Mouse (Mus musculus) midbrain, postnatal 0 days (tissue): ENCODE data around the gene Gramd1b. TPM values are rescaled to one million over a fixed set of nuclear protein-coding genes. Genes with fewer than 3 reads are reported as not detected.

Experiments used
- ATAC-seq: fragments of 200-750 bp; cut with Nextera tagmentation; 2 replicates; pipeline ENCODE4 v1.8.0; 2017; ENCODE audit warnings: moderate number of reproducible peaks, mild to moderate bottlenecking, moderate TSS enrichment, moderate library complexity; ENCODE audit not compliant: low FRiP score
- DNase-seq: peaks from one replicate; pipeline ENCODE4 v3.0.0-alpha.2; 2015; ENCODE audit warnings: low spot score
- H3K27ac ChIP-seq: fragments of 300-500 bp; sonication (generic); 2 replicates; pipeline ENCODE4 v1.5.1; 2014; ENCODE audit warnings: low read depth, mild to moderate bottlenecking, low read length, mixed read lengths
- H3K27me3 ChIP-seq: fragments of 300-500 bp; sonication (generic); 2 replicates; pipeline ENCODE4 v1.6.1; 2014; ENCODE audit warnings: low read length, control low read depth, mixed read lengths; ENCODE audit not compliant: insufficient read depth
- H3K36me3 ChIP-seq: fragments of 300-500 bp; sonication (generic); 2 replicates; pipeline ENCODE4 v1.6.1; 2014; ENCODE audit warnings: low read length, control low read depth, mixed read lengths; ENCODE audit not compliant: insufficient read depth
- H3K4me1 ChIP-seq: fragments of 300-500 bp; sonication (generic); 2 replicates; pipeline ENCODE4 v1.6.1; 2014; ENCODE audit warnings: mild to moderate bottlenecking, control low read depth, antibody characterized with exemption, low read length, mixed read lengths; ENCODE audit not compliant: insufficient read depth
- H3K4me2 ChIP-seq: fragments of 300-500 bp; sonication (generic); 2 replicates; pipeline ENCODE4 v1.6.1; 2014; ENCODE audit warnings: low read depth, mild to moderate bottlenecking, low read length, mixed read lengths; ENCODE audit not compliant: poor library complexity, severe bottlenecking
- H3K4me3 ChIP-seq: fragments of 300-500 bp; sonication (generic); 2 replicates; pipeline ENCODE4 v1.5.1; 2014; ENCODE audit warnings: low read depth, mild to moderate bottlenecking, low read length, moderate library complexity
- H3K9ac ChIP-seq: fragments of 300-500 bp; sonication (generic); replicated peaks from 2 replicates; pipeline ENCODE4 v1.6.1; 2014; ENCODE audit warnings: mild to moderate bottlenecking, low read length, moderate library complexity, mixed read lengths; ENCODE audit not compliant: poor library complexity, severe bottlenecking
- H3K9me3 ChIP-seq: fragments of 300-500 bp; sonication (generic); 2 replicates; pipeline ENCODE4 v1.6.1; 2016; ENCODE audit warnings: low read length, control low read depth
- CTCF ChIP-seq: IDR thresholded peaks from 2 replicates; pipeline ENCODE4 v1.5.1; 2016; ENCODE audit warnings: antibody characterized with exemption, mild to moderate bottlenecking
- WGBS: fragments of 180-500 bp; shearing (Covaris S2); extraction: QIAGEN DNeasy Blood & Tissue Kit; methylation state at CpG from one replicate; pipeline ENCODE4 v1.1.7; 2014; 5-methylcytosine and 5-hydroxymethylcytosine counted together
- polyA plus RNA-seq: library from polyadenylated mRNA; unstranded; fragments of >200 nt; fragmentation: Nextera tagmentation; extraction: Ambion mirVana; gene quantifications from 2 replicates; pipeline ENCODE4 v1.2.1, GENCODE M21; 2015
- total RNA-seq: library from RNA; depleted of rRNA; stranded (reverse); fragments of >200 nt; gene quantifications from 2 replicates; pipeline ENCODE4 v1.2.3, GENCODE M21; 2014

Gramd1b gene
- total and polyA plus RNA-seq, 2 experiments from 2014 or later: 19.1 to 48.3 TPM

GRCm38 (mm10) chr9:40358408-40358896, 172.7 kb downstream of the Gramd1b start:
- H3K36me3 ChIP-seq: no peaks in the 10 kb centered on the region
- no peaks in the 10 kb centered on the region for H3K9me3 ChIP-seq
- H3K4me3 ChIP-seq: no peak overlapping the region
- WGBS: 17% methylated on average over 8 of the region's 8 CpGs
- peak; percentile 53 for DNase-seq
- ATAC-seq: no peak
- H3K27ac ChIP-seq: no peak overlapping the region
- no peaks in the 10 kb centered on the region for H3K4me1 ChIP-seq
- H3K9ac ChIP-seq: no peak overlapping the region
- TF ChIP-seq CTCF: no peak
- H3K4me2 ChIP-seq: no peak overlapping the region
- no peaks in the 10 kb centered on the region for H3K27me3 ChIP-seq

GRCm38 (mm10) chr9:40356768-40357446, 174.3 kb downstream of the Gramd1b start:
- Histone ChIP-seq H3K9me3 (no peaks in the 10 kb centered on the region), H3K9ac (no peak overlapping the region), H3K4me2 (no peak overlapping the region), H3K36me3 (no peaks in the 10 kb centered on the region), H3K4me3 (no peak overlapping the region), H3K4me1 (no peaks in the 10 kb centered on the region), H3K27ac (no peak overlapping the region), H3K27me3 (no peaks in the 10 kb centered on the region)
- WGBS: 94% methylated on average over 4 of the region's 4 CpGs
- TF ChIP-seq CTCF: no peak
- DNase-seq (no peak), ATAC-seq (no peak)

- H3K36me3 ChIP-seq: no peaks in the 10 kb centered on the region
- H3K4me2 ChIP-seq: no peak overlapping the region
- no peak for DNase-seq
- no peak overlapping the region for H3K4me3 ChIP-seq
- ATAC-seq: no peak
- WGBS: 93% methylated on average over 5 of the region's 5 CpGs
- no peaks in the 10 kb centered on the region for H3K27me3 ChIP-seq
- H3K9ac ChIP-seq: no peak overlapping the region
- no peaks in the 10 kb centered on the region for H3K4me1 ChIP-seq
- H3K9me3 ChIP-seq: no peaks in the 10 kb centered on the region
- no peak for TF ChIP-seq CTCF
- no peak overlapping the region for H3K27ac ChIP-seq
These were observed 174.8 kb downstream of the Gramd1b start for GRCm38 (mm10) chr9:40356368-40356767.

- Histone ChIP-seq H3K4me2 (no peak overlapping the region), H3K4me3 (no peak overlapping the region), H3K36me3 (no peaks in the 10 kb centered on the region), H3K4me1 (no peaks in the 10 kb centered on the region), H3K27me3 (no peaks in the 10 kb centered on the region), H3K27ac (no peak overlapping the region), H3K9me3 (no peaks in the 10 kb centered on the region), H3K9ac (no peak overlapping the region)
- no peak for TF ChIP-seq CTCF
- no peak for ATAC-seq
- WGBS: 96% methylated on average over 8 of the region's 8 CpGs
- DNase-seq: no peak
These were observed 175.8 kb downstream of the Gramd1b start for GRCm38 (mm10) chr9:40355406-40355805.

GRCm38 (mm10) chr9:40353596-40353995, 177.6 kb downstream of the Gramd1b start:
- Histone ChIP-seq H3K4me1 (no peaks in the 10 kb centered on the region), H3K4me3 (no peak overlapping the region), H3K4me2 (no peak overlapping the region), H3K36me3 (no peaks in the 10 kb centered on the region), H3K27ac (no peak overlapping the region), H3K27me3 (no peaks in the 10 kb centered on the region), H3K9me3 (no peaks in the 10 kb centered on the region), H3K9ac (no peak overlapping the region)
- TF ChIP-seq CTCF: no peak
- ATAC-seq (no peak), DNase-seq (no peak)
- WGBS: 78% methylated on average over 6 of the region's 6 CpGs

- no peak overlapping the region for H3K4me2 ChIP-seq
- H3K9ac ChIP-seq: no peak overlapping the region
- no peak overlapping the region for H3K27ac ChIP-seq
- no peaks in the 10 kb centered on the region for H3K9me3 ChIP-seq
- H3K4me3 ChIP-seq: no peak overlapping the region
- no peak for ATAC-seq
- TF ChIP-seq CTCF: peak; percentile 84
- no peaks in the 10 kb centered on the region for H3K27me3 ChIP-seq
- DNase-seq: peak; percentile 85
- 19% methylated on average over 7 of the region's 7 CpGs for WGBS
- H3K4me1 ChIP-seq: no peaks in the 10 kb centered on the region
- no peaks in the 10 kb centered on the region for H3K36me3 ChIP-seq
These were observed 180.5 kb downstream of the Gramd1b start for GRCm38 (mm10) chr9:40350640-40351039.
